In the genomic region with DNA sequence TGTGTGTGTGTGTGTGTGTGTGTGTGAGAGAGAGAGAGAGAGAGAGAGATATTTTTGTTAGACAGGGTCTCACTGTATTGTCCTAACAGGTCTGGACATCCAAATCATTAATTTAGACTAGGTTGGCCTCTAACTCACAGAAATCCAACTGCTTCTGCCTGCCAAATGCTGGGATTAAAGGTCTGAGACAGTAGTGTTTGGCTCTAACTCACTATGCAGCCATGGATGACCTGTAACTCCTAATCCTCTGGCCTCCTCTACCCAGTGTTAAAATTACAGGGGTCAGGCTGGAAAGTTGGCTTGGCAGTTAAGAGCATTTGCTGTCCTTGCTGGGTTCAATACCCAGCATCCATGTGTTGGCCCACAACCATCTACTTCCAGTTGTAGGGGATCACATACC, we compare ENCODE assay signal across 46 mouse cellular contexts. TPM values are rescaled to one million over a fixed set of nuclear protein-coding genes. Genes with fewer than 3 reads are reported as not detected.
"Had no signal": no experiment of that assay in that cellular context is flagged by ENCODE, and none has a peak within 500 bp of the region (broad histone marks: within the 10 kb centered on the region; RNA-seq: fewer than 3 reads in every experiment).

No protein-coding gene starts in this region.

- H3K27me3 ChIP-seq: limb, embryonic 12.5 days; limb, embryonic 13.5 days; limb, embryonic 15.5 days; liver, embryonic 12.5 days; liver, embryonic 13.5 days; liver, embryonic 15.5 days; lung, embryonic 15.5 days; megakaryocyte, embryonic 14.5 days; midbrain, embryonic 12.5 days; midbrain, embryonic 13.5 days; midbrain, embryonic 15.5 days; neural tube, embryonic 12.5 days; neural tube, embryonic 13.5 days had no signal

- H3K9me3 ChIP-seq: limb, embryonic 10.5 days; limb, embryonic 12.5 days; limb, embryonic 13.5 days; limb, embryonic 15.5 days; liver, embryonic 12.5 days; liver, embryonic 13.5 days; liver, embryonic 15.5 days; lung, embryonic 15.5 days; megakaryocyte, embryonic 14.5 days; midbrain, embryonic 12.5 days; midbrain, embryonic 15.5 days; neural tube, embryonic 12.5 days; neural tube, embryonic 13.5 days had no signal

- H3K4me2 ChIP-seq: limb, embryonic 12.5 days; limb, embryonic 13.5 days; limb, embryonic 15.5 days; liver, embryonic 12.5 days; liver, embryonic 13.5 days; liver, embryonic 15.5 days; lung, embryonic 14.5 days; lung, embryonic 15.5 days; midbrain, embryonic 11.5 days; midbrain, embryonic 12.5 days; midbrain, embryonic 13.5 days; midbrain, embryonic 15.5 days; neural tube, embryonic 12.5 days; neural tube, embryonic 13.5 days had no signal

- H3K36me3 ChIP-seq: limb, embryonic 10.5 days; limb, embryonic 12.5 days; limb, embryonic 13.5 days; limb, embryonic 15.5 days; liver, embryonic 12.5 days; liver, embryonic 13.5 days; liver, embryonic 15.5 days; lung, embryonic 15.5 days; midbrain, embryonic 10.5 days; midbrain, embryonic 12.5 days; midbrain, embryonic 13.5 days; midbrain, embryonic 15.5 days; neural tube, embryonic 12.5 days; neural tube, embryonic 13.5 days had no signal

- DNase-seq: left cerebral cortex, postnatal 4 days; liver; liver, embryonic 13.5 days; liver, postnatal 0 days; lung, adult 18-20 months; lung, adult 2 months; lung, embryonic 14.5 days; lung, postnatal 10 days; lung, postnatal 14 days; lung, postnatal 36 days; lung, postnatal 4 days; midbrain, embryonic 14.5 days had no signal

- ATAC-seq: liver, embryonic 12.5 days; liver, postnatal 0 days; lung, postnatal 0 days; midbrain, embryonic 13.5 days; midbrain, embryonic 15.5 days; midbrain, embryonic 16.5 days had no signal

- H3K27ac ChIP-seq: limb, embryonic 10.5 days; limb, embryonic 12.5 days; limb, embryonic 13.5 days; limb, embryonic 15.5 days; liver, embryonic 12.5 days; liver, embryonic 13.5 days; liver, embryonic 14.5 days; liver, embryonic 15.5 days; lung, embryonic 15.5 days; macrophage; midbrain, embryonic 10.5 days; midbrain, embryonic 12.5 days; midbrain, embryonic 13.5 days; midbrain, embryonic 15.5 days; neural tube, embryonic 12.5 days; neural tube, embryonic 13.5 days had no signal

- H3K9ac ChIP-seq: limb, embryonic 12.5 days; limb, embryonic 13.5 days; limb, embryonic 15.5 days; liver, embryonic 12.5 days; liver, embryonic 13.5 days; liver, embryonic 14.5 days; liver, embryonic 15.5 days; liver, postnatal 0 days; lung, embryonic 14.5 days; lung, embryonic 15.5 days; midbrain, embryonic 12.5 days; midbrain, embryonic 13.5 days; midbrain, embryonic 15.5 days; neural tube, embryonic 12.5 days; neural tube, embryonic 13.5 days had no signal

- H3K4me1 ChIP-seq: limb, embryonic 10.5 days; limb, embryonic 12.5 days; limb, embryonic 13.5 days; limb, embryonic 15.5 days; liver, embryonic 12.5 days; liver, embryonic 13.5 days; liver, embryonic 15.5 days; lung, embryonic 15.5 days; megakaryocyte, embryonic 14.5 days; midbrain, embryonic 10.5 days; midbrain, embryonic 12.5 days; midbrain, embryonic 13.5 days; midbrain, embryonic 15.5 days; neural tube, embryonic 12.5 days; neural tube, embryonic 13.5 days had no signal

- H3K4me3 ChIP-seq: limb, embryonic 10.5 days; limb, embryonic 12.5 days; limb, embryonic 13.5 days; limb, embryonic 15.5 days; liver, embryonic 12.5 days; liver, embryonic 13.5 days; liver, embryonic 15.5 days; lung, embryonic 15.5 days; megakaryocyte, embryonic 14.5 days; midbrain, embryonic 10.5 days; midbrain, embryonic 12.5 days; midbrain, embryonic 13.5 days; midbrain, embryonic 15.5 days; myocyte; neural tube, embryonic 12.5 days; neural tube, embryonic 13.5 days had no signal

RNA-seq across cellular contexts. Expression of a gene that starts 14.9 kb away (rescaled TPM):
- total RNA-seq: megakaryocyte progenitor cell, adult 5-6 weeks; megakaryocyte, adult 5-6 weeks; megakaryocyte-erythroid progenitor cell, adult 5-6 weeks; monocyte, adult 5-6 weeks had no signal
- polyA plus RNA-seq: limb, embryonic 10.5 days; limb, embryonic 11.5 days; limb, embryonic 12.5 days; liver, embryonic 12.5 days; liver, embryonic 13.5 days; liver, embryonic 14.5 days; liver, embryonic 15.5 days; liver, embryonic 16.5 days; liver, postnatal 0 days; lung, adult 2 months; lung, embryonic 14.5 days; lung, embryonic 15.5 days; lung, embryonic 16.5 days; lung, postnatal 0 days; macrophage; midbrain, embryonic 11.5 days had no signal

RNA-seq across cellular contexts. Expression of a gene that starts 43.7 kb away (rescaled TPM):
- total RNA-seq: left cerebral cortex, postnatal 10 days; left cerebral cortex, postnatal 14 days; left cerebral cortex, postnatal 25 days; left cerebral cortex, postnatal 36 days; left cerebral cortex, postnatal 4 days; megakaryocyte progenitor cell, adult 5-6 weeks; megakaryocyte, adult 5-6 weeks; megakaryocyte-erythroid progenitor cell, adult 5-6 weeks; midbrain, postnatal 0 days; monocyte, adult 5-6 weeks had no signal
- polyA plus RNA-seq: limb, embryonic 10.5 days; limb, embryonic 11.5 days; limb, embryonic 12.5 days; limb, embryonic 13.5 days; limb, embryonic 14.5 days; limb, embryonic 15.5 days; liver, embryonic 12.5 days; liver, embryonic 13.5 days; liver, embryonic 14.5 days; liver, embryonic 15.5 days; liver, embryonic 16.5 days; liver, postnatal 0 days; lung, adult 2 months; lung, embryonic 14.5 days; lung, embryonic 15.5 days; lung, embryonic 16.5 days; lung, postnatal 0 days; macrophage; midbrain, embryonic 10.5 days; midbrain, embryonic 11.5 days; midbrain, embryonic 12.5 days; midbrain, embryonic 14.5 days; midbrain, embryonic 15.5 days; midbrain, embryonic 16.5 days; midbrain, postnatal 0 days; myocyte; neural tube, embryonic 11.5 days; neural tube, embryonic 12.5 days had no signal

RNA-seq across cellular contexts. Expression of a gene that starts 56.7 kb away (rescaled TPM):
- total RNA-seq: left cerebral cortex, postnatal 10 days; left cerebral cortex, postnatal 14 days; left cerebral cortex, postnatal 25 days; left cerebral cortex, postnatal 36 days; left cerebral cortex, postnatal 4 days; megakaryocyte progenitor cell, adult 5-6 weeks; megakaryocyte, adult 5-6 weeks; megakaryocyte-erythroid progenitor cell, adult 5-6 weeks; midbrain, postnatal 0 days; monocyte, adult 5-6 weeks had no signal
- polyA plus RNA-seq: limb, embryonic 10.5 days; limb, embryonic 11.5 days; limb, embryonic 12.5 days; limb, embryonic 13.5 days; limb, embryonic 14.5 days; limb, embryonic 15.5 days; liver, embryonic 12.5 days; liver, embryonic 13.5 days; liver, embryonic 14.5 days; liver, embryonic 15.5 days; liver, embryonic 16.5 days; liver, postnatal 0 days; lung, adult 2 months; lung, embryonic 14.5 days; lung, embryonic 15.5 days; lung, embryonic 16.5 days; lung, postnatal 0 days; macrophage; midbrain, embryonic 10.5 days; midbrain, embryonic 11.5 days; midbrain, embryonic 12.5 days; midbrain, embryonic 13.5 days; midbrain, embryonic 14.5 days; midbrain, embryonic 15.5 days; midbrain, embryonic 16.5 days; midbrain, postnatal 0 days; myocyte; neural tube, embryonic 11.5 days; neural tube, embryonic 12.5 days; neural tube, embryonic 13.5 days had no signal
